Mouse (Mus musculus) hindbrain, embryonic 13.5 days (tissue): Measurements from ENCODE around the gene Mast3. TPM values are rescaled to one million over a fixed set of nuclear protein-coding genes. Genes with fewer than 3 reads are reported as not detected.
A peak's percentile ranks its signal among the peaks of the same experiment; 100 is the strongest.

Source experiments
- ATAC-seq: fragments of 200-750 bp; cut with Nextera tagmentation; 2 replicates; pipeline ENCODE4 v1.8.0; 2017; ENCODE audit warnings: moderate TSS enrichment; ENCODE audit not compliant: low FRiP score
- H3K27ac ChIP-seq: fragments of 300-500 bp; sonication (generic); 2 replicates; pipeline ENCODE4 v1.5.1; 2015; ENCODE audit warnings: inconsistent platforms, mild to moderate bottlenecking, moderate library complexity
- H3K27me3 ChIP-seq: fragments of 300-500 bp; sonication (generic); 2 replicates; pipeline ENCODE4 v1.6.1; 2015; ENCODE audit warnings: mild to moderate bottlenecking, inconsistent platforms
- H3K36me3 ChIP-seq: fragments of 300-500 bp; sonication (generic); 2 replicates; pipeline ENCODE4 v1.6.1; 2015; ENCODE audit warnings: mild to moderate bottlenecking, inconsistent platforms
- H3K4me1 ChIP-seq: fragments of 300-500 bp; sonication (generic); replicated peaks from 2 replicates; pipeline ENCODE4 v1.6.1; 2015; ENCODE audit warnings: inconsistent platforms
- H3K4me2 ChIP-seq: fragments of 300-500 bp; sonication (generic); 2 replicates; pipeline ENCODE4 v1.6.1; 2015; ENCODE audit warnings: inconsistent platforms, mild to moderate bottlenecking, moderate library complexity
- H3K4me3 ChIP-seq: fragments of 300-500 bp; sonication (generic); 2 replicates; pipeline ENCODE4 v1.5.1; 2015; ENCODE audit warnings: mild to moderate bottlenecking, inconsistent platforms
- H3K9ac ChIP-seq: fragments of 300-500 bp; sonication (generic); 2 replicates; pipeline ENCODE4 v1.6.1; 2015; ENCODE audit warnings: mild to moderate bottlenecking, inconsistent platforms
- H3K9me3 ChIP-seq: fragments of 300-500 bp; sonication (generic); 2 replicates; pipeline ENCODE4 v1.6.1; 2016; ENCODE audit warnings: inconsistent platforms
- WGBS: fragments of 180-500 bp; shearing (Covaris S2); methylation state at CpG from one replicate; pipeline ENCODE4 v1.1.7; 2015; 5-methylcytosine and 5-hydroxymethylcytosine counted together
- polyA plus RNA-seq: library from polyadenylated mRNA; unstranded; fragments of >200 nt; fragmentation: Nextera tagmentation; extraction: Ambion mirVana; gene quantifications from 2 replicates; pipeline ENCODE4 v1.2.1, GENCODE M21; 2015

Gene Mast3
- polyA plus RNA-seq, 1 experiment from 2014 or later = 17.4 TPM

GRCm38 (mm10) chr8:70770748-70771147, 34.1 kb downstream of the Mast3 start:
- Histone ChIP-seq H3K4me1 (peaks cover 61% of the 10 kb centered on the region), H3K36me3 (peaks cover 73% of the 10 kb centered on the region), H3K9ac (no peak overlapping the region), H3K4me2 (no peak overlapping the region), H3K4me3 (no peak overlapping the region), H3K27ac (no peak overlapping the region), H3K9me3 (no peaks in the 10 kb centered on the region), H3K27me3 (peaks cover 28% of the 10 kb centered on the region)
- WGBS = 97% methylated on average over 13 of the region's 13 CpGs
- no peak for ATAC-seq

- 73% methylated on average over 12 of the region's 12 CpGs for WGBS
- Histone ChIP-seq H3K36me3 (peaks cover 73% of the 10 kb centered on the region), H3K4me1 (peaks cover 54% of the 10 kb centered on the region), H3K4me3 (no peak overlapping the region), H3K27ac (no peak overlapping the region), H3K4me2 (no peak overlapping the region), H3K27me3 (peaks cover 30% of the 10 kb centered on the region), H3K9me3 (no peaks in the 10 kb centered on the region), H3K9ac (no peak overlapping the region)
- ATAC-seq = no peak
Observed at GRCm38 (mm10) chr8:70769858-70770257, 35.0 kb downstream of the Mast3 start.

- no peaks in the 10 kb centered on the region for H3K9me3 ChIP-seq
- peak; percentile 62 for ATAC-seq
- H3K27me3 ChIP-seq = peaks cover 30% of the 10 kb centered on the region
- peaks cover 73% of the 10 kb centered on the region for H3K36me3 ChIP-seq
- H3K27ac ChIP-seq = no peak overlapping the region
- H3K4me3 ChIP-seq = no peak overlapping the region
- no peak overlapping the region for H3K9ac ChIP-seq
- 8% methylated on average over 26 of the region's 26 CpGs for WGBS
- no peak overlapping the region for H3K4me2 ChIP-seq
- peaks cover 49% of the 10 kb centered on the region for H3K4me1 ChIP-seq
Observed at GRCm38 (mm10) chr8:70769359-70769758, 35.5 kb downstream of the Mast3 start.

GRCm38 (mm10) chr8:70768956-70769355, 35.9 kb downstream of the Mast3 start:
- no peak overlapping the region for H3K9ac ChIP-seq
- peaks cover 71% of the 10 kb centered on the region for H3K36me3 ChIP-seq
- ATAC-seq = peak; percentile 17
- WGBS = 87% methylated on average over 16 of the region's 16 CpGs
- H3K4me3 ChIP-seq = no peak overlapping the region
- no peak overlapping the region for H3K4me2 ChIP-seq
- peaks cover 45% of the 10 kb centered on the region for H3K4me1 ChIP-seq
- H3K9me3 ChIP-seq = no peaks in the 10 kb centered on the region
- peaks cover 30% of the 10 kb centered on the region for H3K27me3 ChIP-seq
- H3K27ac ChIP-seq = no peak overlapping the region

- H3K9me3 ChIP-seq = no peaks in the 10 kb centered on the region
- no peak overlapping the region for H3K27ac ChIP-seq
- WGBS = 96% methylated on average over 32 of the region's 32 CpGs
- no peak overlapping the region for H3K4me3 ChIP-seq
- H3K27me3 ChIP-seq = peaks cover 30% of the 10 kb centered on the region
- no peak overlapping the region for H3K4me2 ChIP-seq
- peaks cover 64% of the 10 kb centered on the region for H3K36me3 ChIP-seq
- ATAC-seq = no peak
- H3K9ac ChIP-seq = no peak overlapping the region
- H3K4me1 ChIP-seq = peaks cover 38% of the 10 kb centered on the region
Observed at GRCm38 (mm10) chr8:70768231-70768776, 36.5 kb downstream of the Mast3 start.

- peaks cover 30% of the 10 kb centered on the region for H3K4me1 ChIP-seq
- no peaks in the 10 kb centered on the region for H3K9me3 ChIP-seq
- 76% methylated on average over 6 of the region's 6 CpGs for WGBS
- H3K27me3 ChIP-seq = peaks cover 30% of the 10 kb centered on the region
- H3K27ac ChIP-seq = no peak overlapping the region
- ATAC-seq = no peak
- no peak overlapping the region for H3K4me3 ChIP-seq
- H3K9ac ChIP-seq = no peak overlapping the region
- peaks cover 56% of the 10 kb centered on the region for H3K36me3 ChIP-seq
- H3K4me2 ChIP-seq = no peak overlapping the region
Observed at GRCm38 (mm10) chr8:70767503-70767902, 37.4 kb downstream of the Mast3 start.

GRCm38 (mm10) chr8:70766571-70767440, 38.0 kb downstream of the Mast3 start:
- Histone ChIP-seq H3K9me3 (no peaks in the 10 kb centered on the region), H3K27me3 (peaks cover 30% of the 10 kb centered on the region), H3K27ac (no peak overlapping the region), H3K9ac (peak overlapping the region; percentile 60), H3K36me3 (peaks cover 49% of the 10 kb centered on the region), H3K4me1 (peaks cover 24% of the 10 kb centered on the region), H3K4me2 (peak overlapping the region; percentile 53), H3K4me3 (peak overlapping the region; percentile 22)
- WGBS = 10% methylated on average over 21 of the region's 21 CpGs
- ATAC-seq = no peak

- peak overlapping the region; percentile 22 for H3K4me3 ChIP-seq
- H3K9ac ChIP-seq = peak overlapping the region; percentile 60
- no peaks in the 10 kb centered on the region for H3K9me3 ChIP-seq
- peaks cover 41% of the 10 kb centered on the region for H3K36me3 ChIP-seq
- 3% methylated on average over 34 of the region's 34 CpGs for WGBS
- ATAC-seq = no peak
- H3K4me2 ChIP-seq = peak overlapping the region; percentile 53
- peaks cover 22% of the 10 kb centered on the region for H3K4me1 ChIP-seq
- no peak overlapping the region for H3K27ac ChIP-seq
- peaks cover 30% of the 10 kb centered on the region for H3K27me3 ChIP-seq
Observed at GRCm38 (mm10) chr8:70765838-70766570, 38.9 kb downstream of the Mast3 start.

- Histone ChIP-seq H3K4me2 (peak overlapping the region; percentile 53), H3K4me3 (no peak overlapping the region), H3K36me3 (peaks cover 35% of the 10 kb centered on the region), H3K4me1 (peaks cover 24% of the 10 kb centered on the region), H3K9ac (peak overlapping the region; percentile 60; the same call in 1 of the 2 replicates), H3K27me3 (peaks cover 30% of the 10 kb centered on the region), H3K27ac (no peak overlapping the region), H3K9me3 (no peaks in the 10 kb centered on the region)
- ATAC-seq = no peak
- 81% methylated on average over 9 of the region's 9 CpGs for WGBS
Observed at GRCm38 (mm10) chr8:70765329-70765728, 39.5 kb downstream of the Mast3 start.

- no peak for ATAC-seq
- WGBS = 93% methylated on average over 13 of the region's 13 CpGs
- H3K4me3 ChIP-seq = no peak overlapping the region
Observed at GRCm38 (mm10) chr8:70764676-70765075, 40.2 kb downstream of the Mast3 start.

GRCm38 (mm10) chr8:70764026-70764425, 40.8 kb downstream of the Mast3 start:
- Histone ChIP-seq H3K27ac (no peak overlapping the region), H3K36me3 (peaks cover 26% of the 10 kb centered on the region), H3K9me3 (no peaks in the 10 kb centered on the region), H3K4me2 (no peak overlapping the region), H3K27me3 (peaks cover 30% of the 10 kb centered on the region), H3K4me1 (peaks cover 32% of the 10 kb centered on the region), H3K4me3 (no peak overlapping the region), H3K9ac (no peak overlapping the region)
- 86% methylated on average over 8 of the region's 8 CpGs for WGBS
- no peak for ATAC-seq

More at GRCm38 (mm10) chr8:70764676-70765075, 40.2 kb downstream of the Mast3 start:
- peaks cover 28% of the 10 kb centered on the region for H3K4me1 ChIP-seq
- H3K27ac ChIP-seq = no peak overlapping the region
- H3K9ac ChIP-seq = no peak overlapping the region
- peaks cover 28% of the 10 kb centered on the region for H3K36me3 ChIP-seq
- H3K4me2 ChIP-seq = no peak overlapping the region
- peaks cover 30% of the 10 kb centered on the region for H3K27me3 ChIP-seq
- H3K9me3 ChIP-seq = no peaks in the 10 kb centered on the region

GRCm38 (mm10) chr8:70763354-70763753, 41.5 kb downstream of the Mast3 start:
- H3K27ac ChIP-seq = no peak overlapping the region
- ATAC-seq = no peak
- H3K36me3 ChIP-seq = peaks cover 25% of the 10 kb centered on the region
- H3K9ac ChIP-seq = no peak overlapping the region
- no peak overlapping the region for H3K4me3 ChIP-seq
- 3% methylated on average over 3 of the region's 3 CpGs for WGBS
- H3K27me3 ChIP-seq = peaks cover 28% of the 10 kb centered on the region
- H3K9me3 ChIP-seq = no peaks in the 10 kb centered on the region
- peaks cover 37% of the 10 kb centered on the region for H3K4me1 ChIP-seq
- no peak overlapping the region for H3K4me2 ChIP-seq
